16 mouse cellular contexts compared by ENCODE assay signal in the genomic region with DNA sequence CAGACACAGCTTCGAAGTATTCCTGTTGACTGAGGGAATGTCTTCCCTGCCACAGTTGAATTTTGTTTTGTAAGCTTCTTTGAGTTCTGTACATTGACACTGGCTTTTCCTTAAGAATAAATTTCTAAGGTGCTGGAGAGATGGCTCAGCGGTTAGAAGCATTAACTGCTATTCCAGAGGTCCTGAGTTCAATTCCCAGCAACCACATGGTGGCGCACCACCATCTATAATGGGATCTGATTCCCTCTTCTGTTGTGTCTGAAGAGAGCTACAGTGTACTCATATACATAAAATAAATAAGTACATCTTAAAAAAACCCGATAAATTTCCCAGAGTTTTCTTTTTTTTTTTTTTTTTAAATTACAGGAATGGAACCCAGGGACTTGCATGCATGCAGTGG. TPM values are rescaled to one million over a fixed set of nuclear protein-coding genes. Genes with fewer than 3 reads are reported as not detected.
DNase-seq lines count a peak whose midpoint lies in the region; ATAC-seq and TF ChIP-seq lines count a peak whose summit lies in the region.
"Had no signal": no experiment of that assay in that cellular context is flagged by ENCODE, and none has a peak within 500 bp of the region (broad histone marks: within the 10 kb centered on the region; RNA-seq: fewer than 3 reads in every experiment).

No protein-coding gene starts in this region.

- H3K36me3 ChIP-seq in intestine, postnatal 0 days (ENCODE audit: control insufficient read depth, insufficient read depth), result peaks cover 16% of the 10 kb centered on the region
- H3K36me3 ChIP-seq in intestine, embryonic 15.5 days, result peaks cover 3% of the 10 kb centered on the region; the same call in 1 of the 2 replicates
- peaks cover 23% of the 10 kb centered on the region for H3K36me3 ChIP-seq in midbrain, embryonic 14.5 days (ENCODE audit: control insufficient read depth, insufficient read depth, low read length)
- peaks cover 21% of the 10 kb centered on the region for H3K36me3 ChIP-seq in midbrain, embryonic 10.5 days
- peaks cover 37% of the 10 kb centered on the region for H3K36me3 ChIP-seq in E14TG2a.4 (ENCODE audit: insufficient read depth, low read length)
- H3K36me3 ChIP-seq in forebrain, embryonic 16.5 days (ENCODE audit: control insufficient read depth, insufficient read depth), result peaks cover 7% of the 10 kb centered on the region

- no peaks in the 10 kb centered on the region for H3K27me3 ChIP-seq in intestine, postnatal 0 days (replicated peaks; ENCODE audit: control insufficient read depth, insufficient read depth, low read length)
- no peaks in the 10 kb centered on the region for H3K27me3 ChIP-seq in intestine, embryonic 15.5 days (replicated peaks)
- no peaks in the 10 kb centered on the region for H3K27me3 ChIP-seq in midbrain, embryonic 14.5 days (ENCODE audit: control insufficient read depth, insufficient read depth, low read length)
- H3K27me3 ChIP-seq in midbrain, embryonic 10.5 days (ENCODE audit: low read depth, poor library complexity, severe bottlenecking), result no peaks in the 10 kb centered on the region
- no peaks in the 10 kb centered on the region for H3K27me3 ChIP-seq in E14TG2a.4 (ENCODE audit: insufficient read depth, low read length)
- H3K27me3 ChIP-seq in forebrain, embryonic 16.5 days (replicated peaks; ENCODE audit: control insufficient read depth, insufficient read depth, low read length), result no peaks in the 10 kb centered on the region
- H3K27me3 ChIP-seq: embryonic facial prominence, embryonic 15.5 days; forebrain, embryonic 12.5 days; lung, embryonic 15.5 days; megakaryocyte, embryonic 14.5 days had no signal

- no peak for TF ChIP-seq POLR2A in brain, embryonic 14.5 days (IDR thresholded peaks at IDR 0.05; ENCODE audit: borderline replicate concordance, extremely low read depth, insufficient read depth, insufficient read length, poor library complexity, severe bottlenecking)

- peak; percentile 44; the same call in 1 of the 2 replicates for TF ChIP-seq CTCF in intestine, postnatal 0 days (IDR thresholded peaks at IDR 0.05; ENCODE audit: low read depth)
- TF ChIP-seq CTCF in E14TG2a.4 (conservative IDR thresholded peaks at IDR 0.05; ENCODE audit: low read length), result peak; percentile 43
- peak; percentile 7; the same call in 1 of the 2 replicates for TF ChIP-seq CTCF in brain, embryonic 14.5 days (IDR thresholded peaks at IDR 0.05; ENCODE audit: borderline replicate concordance, extremely low read depth, insufficient read depth, insufficient read length)

- WGBS in intestine, postnatal 0 days, result 71% methylated on average over 4 of the region's 4 CpGs
- WGBS in intestine, embryonic 15.5 days, result 78% methylated on average over 4 of the region's 4 CpGs
- WGBS in midbrain, embryonic 14.5 days, result 80% methylated on average over 4 of the region's 4 CpGs
- 73% methylated on average over 4 of the region's 4 CpGs for WGBS in midbrain, embryonic 10.5 days
- WGBS in forebrain, embryonic 16.5 days, result 83% methylated on average over 4 of the region's 4 CpGs

- ATAC-seq in intestine, postnatal 0 days, result no peak
- no peak for ATAC-seq in intestine, embryonic 15.5 days
- ATAC-seq in midbrain, embryonic 14.5 days (ENCODE audit: low FRiP score, low TSS enrichment), result no peak
- ATAC-seq in forebrain, embryonic 16.5 days, result no peak
- ATAC-seq: CD4-positive, CD25-positive, alpha-beta regulatory T cell, adult 4 months had no signal

- H3K9me3 ChIP-seq in intestine, postnatal 0 days (ENCODE audit: control insufficient read depth), result no peaks in the 10 kb centered on the region
- H3K9me3 ChIP-seq in intestine, embryonic 15.5 days, result no peaks in the 10 kb centered on the region
- no peaks in the 10 kb centered on the region for H3K9me3 ChIP-seq in midbrain, embryonic 14.5 days (ENCODE audit: control insufficient read depth, low read length)
- H3K9me3 ChIP-seq in midbrain, embryonic 10.5 days (replicated peaks), result no peaks in the 10 kb centered on the region
- no peaks in the 10 kb centered on the region for H3K9me3 ChIP-seq in E14TG2a.4 (ENCODE audit: low read length)
- H3K9me3 ChIP-seq in forebrain, embryonic 16.5 days (ENCODE audit: control insufficient read depth, low read length), result no peaks in the 10 kb centered on the region
- H3K9me3 ChIP-seq: embryonic facial prominence, embryonic 15.5 days; forebrain, embryonic 12.5 days; lung, embryonic 15.5 days; megakaryocyte, embryonic 14.5 days had no signal

- no peak overlapping the region for H3K4me2 ChIP-seq in intestine, postnatal 0 days (replicated peaks; ENCODE audit: low read depth)
- H3K4me2 ChIP-seq in intestine, embryonic 15.5 days (replicated peaks), result no peak overlapping the region
- H3K4me2 ChIP-seq in midbrain, embryonic 14.5 days (ENCODE audit: low read length), result no peak overlapping the region
- H3K4me2 ChIP-seq in forebrain, embryonic 16.5 days (ENCODE audit: low read length), result no peak overlapping the region
- H3K4me2 ChIP-seq: embryonic facial prominence, embryonic 15.5 days; forebrain, embryonic 12.5 days; hindbrain, embryonic 14.5 days; lung, embryonic 15.5 days had no signal

- no peak overlapping the region for H3K4me3 ChIP-seq in intestine, postnatal 0 days (ENCODE audit: low read depth, low read length)
- no peak overlapping the region for H3K4me3 ChIP-seq in intestine, embryonic 15.5 days (replicated peaks)
- H3K4me3 ChIP-seq in midbrain, embryonic 14.5 days (replicated peaks; ENCODE audit: low read depth, low read length), result no peak overlapping the region
- H3K4me3 ChIP-seq in midbrain, embryonic 10.5 days, result no peak overlapping the region
- H3K4me3 ChIP-seq in E14TG2a.4 (replicated peaks; ENCODE audit: low read length), result no peak overlapping the region
- no peak overlapping the region for H3K4me3 ChIP-seq in forebrain, embryonic 16.5 days (replicated peaks; ENCODE audit: low read length)
- H3K4me3 ChIP-seq: embryonic facial prominence, embryonic 15.5 days; forebrain, embryonic 12.5 days; lung, embryonic 15.5 days; megakaryocyte, embryonic 14.5 days had no signal

- H3K9ac ChIP-seq in intestine, postnatal 0 days (ENCODE audit: low read depth, low read length), result no peak overlapping the region
- H3K9ac ChIP-seq in intestine, embryonic 15.5 days, result no peak overlapping the region
- no peak overlapping the region for H3K9ac ChIP-seq in midbrain, embryonic 14.5 days (replicated peaks; ENCODE audit: low read length)
- no peak overlapping the region for H3K9ac ChIP-seq in forebrain, embryonic 16.5 days (replicated peaks; ENCODE audit: low read depth, low read length)
- H3K9ac ChIP-seq: embryonic facial prominence, embryonic 15.5 days; forebrain, embryonic 12.5 days; hindbrain, embryonic 14.5 days; lung, embryonic 15.5 days had no signal

- peak; percentile 5 for DNase-seq in midbrain, embryonic 14.5 days
- DNase-seq in midbrain, embryonic 10.5 days (ENCODE audit: low spot score), result no peak
- DNase-seq in brain, embryonic 14.5 days (ENCODE audit: low read depth), result no peak
- DNase-seq: adrenal gland, adult 8-10 months; cerebellum, adult 18-20 months; kidney, adult 11 months had no signal

- no peak overlapping the region for H3K27ac ChIP-seq in intestine, postnatal 0 days (ENCODE audit: low read depth, low read length)
- no peak overlapping the region for H3K27ac ChIP-seq in intestine, embryonic 15.5 days
- H3K27ac ChIP-seq in midbrain, embryonic 14.5 days (replicated peaks; ENCODE audit: low read depth, low read length), result no peak overlapping the region
- H3K27ac ChIP-seq in midbrain, embryonic 10.5 days (replicated peaks), result no peak overlapping the region
- no peak overlapping the region for H3K27ac ChIP-seq in forebrain, embryonic 16.5 days (ENCODE audit: low read length)
- H3K27ac ChIP-seq: embryonic facial prominence, embryonic 15.5 days; forebrain, embryonic 12.5 days; hindbrain, embryonic 14.5 days; lung, embryonic 15.5 days had no signal

- H3K4me1 ChIP-seq in intestine, postnatal 0 days (replicated peaks; ENCODE audit: control insufficient read depth, insufficient read depth, low read length), result no peaks in the 10 kb centered on the region
- H3K4me1 ChIP-seq in intestine, embryonic 15.5 days (replicated peaks), result no peaks in the 10 kb centered on the region
- no peaks in the 10 kb centered on the region for H3K4me1 ChIP-seq in midbrain, embryonic 14.5 days (ENCODE audit: control insufficient read depth, insufficient read depth, low read length)
- no peaks in the 10 kb centered on the region for H3K4me1 ChIP-seq in midbrain, embryonic 10.5 days
- H3K4me1 ChIP-seq in E14TG2a.4 (replicated peaks; ENCODE audit: low read depth, low read length), result peaks cover 10% of the 10 kb centered on the region
- no peaks in the 10 kb centered on the region for H3K4me1 ChIP-seq in forebrain, embryonic 16.5 days (replicated peaks; ENCODE audit: control insufficient read depth, insufficient read depth, low read length)
- H3K4me1 ChIP-seq: embryonic facial prominence, embryonic 15.5 days; forebrain, embryonic 12.5 days; lung, embryonic 15.5 days had no signal

RNA-seq across cellular contexts. Expression of gene Atl3, which starts 14.2 kb away (rescaled TPM):
- polyA plus RNA-seq in intestine, postnatal 0 days (2015; fragmentation: Nextera tagmentation; extraction: Ambion mirVana), result 7.3 and 8.9 TPM in 2 replicates
- polyA plus RNA-seq in intestine, embryonic 15.5 days (2015; fragmentation: Nextera tagmentation; extraction: Ambion mirVana), result 10.9 and 11.6 TPM in 2 replicates
- 5.9 and 6.8 TPM in 2 replicates for polyA plus RNA-seq in midbrain, embryonic 14.5 days (2014; fragmentation: Nextera tagmentation; extraction: Ambion mirVana)
- 5.3 and 5.8 TPM in 2 replicates for polyA plus RNA-seq in midbrain, embryonic 10.5 days (2016; fragmentation: Nextera tagmentation; extraction: Ambion mirVana)
- 13.3 and 16.6 TPM in 2 replicates for polyA plus RNA-seq in brain, embryonic 14.5 days (2012; rRNA removed)
- polyA plus RNA-seq in forebrain, embryonic 16.5 days (2015; fragmentation: Nextera tagmentation; extraction: Ambion mirVana), result 6.7 and 7.7 TPM in 2 replicates

RNA-seq across cellular contexts. Expression of gene Rtn3, which starts 24.9 kb away (rescaled TPM):
- 133 and 134 TPM in 2 replicates for polyA plus RNA-seq in intestine, postnatal 0 days (2015; fragmentation: Nextera tagmentation; extraction: Ambion mirVana)
- 140 and 143 TPM in 2 replicates for polyA plus RNA-seq in intestine, embryonic 15.5 days (2015; fragmentation: Nextera tagmentation; extraction: Ambion mirVana)
- 586 and 610 TPM in 2 replicates for polyA plus RNA-seq in midbrain, embryonic 14.5 days (2014; fragmentation: Nextera tagmentation; extraction: Ambion mirVana)
- polyA plus RNA-seq in midbrain, embryonic 10.5 days (2016; fragmentation: Nextera tagmentation; extraction: Ambion mirVana), result 306 and 368 TPM in 2 replicates
- polyA plus RNA-seq in brain, embryonic 14.5 days (2012; rRNA removed), result 436 and 508 TPM in 2 replicates
- polyA plus RNA-seq in forebrain, embryonic 16.5 days (2015; fragmentation: Nextera tagmentation; extraction: Ambion mirVana), result 550 and 563 TPM in 2 replicates

RNA-seq across cellular contexts. Expression of gene Pla2g16, which starts 49.2 kb away (rescaled TPM):
- 5.5 and 6.4 TPM in 2 replicates for polyA plus RNA-seq in intestine, postnatal 0 days (2015; fragmentation: Nextera tagmentation; extraction: Ambion mirVana)
- polyA plus RNA-seq in intestine, embryonic 15.5 days (2015; fragmentation: Nextera tagmentation; extraction: Ambion mirVana), result 7.6 and 8.4 TPM in 2 replicates
- 1.2 and 2.5 TPM in 2 replicates for polyA plus RNA-seq in midbrain, embryonic 14.5 days (2014; fragmentation: Nextera tagmentation; extraction: Ambion mirVana)
- polyA plus RNA-seq in midbrain, embryonic 10.5 days (2016; fragmentation: Nextera tagmentation; extraction: Ambion mirVana), result 3.3 and 4.2 TPM in 2 replicates
- polyA plus RNA-seq in brain, embryonic 14.5 days (2012; rRNA removed), result 3.2 and 3.5 TPM in 2 replicates
- 3.3 and 4.5 TPM in 2 replicates for polyA plus RNA-seq in forebrain, embryonic 16.5 days (2015; fragmentation: Nextera tagmentation; extraction: Ambion mirVana)
